Comparison of ENCODE assay signal across 23 mouse cellular contexts in genomic region chr7:139479626-139480025, GRCm38 (mm10).
"Had no signal": no experiment of that assay in that cellular context is flagged by ENCODE, and none has a peak within 500 bp of the region (broad histone marks: within the 10 kb centered on the region; RNA-seq: fewer than 3 reads in every experiment).

No protein-coding gene starts in this region.

- H3K4me2 ChIP-seq: limb, embryonic 12.5 days; limb, embryonic 15.5 days; liver, embryonic 11.5 days; lung, embryonic 14.5 days; midbrain, embryonic 12.5 days; midbrain, embryonic 15.5 days; neural tube, embryonic 12.5 days; neural tube, embryonic 15.5 days; stomach, embryonic 15.5 days had no signal

- ATAC-seq: intestine, postnatal 0 days; liver, postnatal 0 days; lung, postnatal 0 days; midbrain, embryonic 15.5 days had no signal

- H3K27me3 ChIP-seq: limb, embryonic 12.5 days; limb, embryonic 15.5 days; midbrain, embryonic 15.5 days; stomach, embryonic 15.5 days had no signal

- H3K9me3 ChIP-seq: limb, embryonic 12.5 days; limb, embryonic 15.5 days; midbrain, embryonic 12.5 days; midbrain, embryonic 15.5 days; neural tube, embryonic 12.5 days; neural tube, embryonic 15.5 days; stomach, embryonic 15.5 days had no signal

- DNase-seq: kidney, adult 2 months; kidney, postnatal 36 days; left cerebral cortex, postnatal 4 days; liver, postnatal 0 days; lung, embryonic 14.5 days; right cerebral cortex, postnatal 25 days; spleen, adult 18-20 months; thymus, adult 2 months; thymus, postnatal 14 days; thymus, postnatal 4 days had no signal

- H3K4me1 ChIP-seq: limb, embryonic 12.5 days; midbrain, embryonic 12.5 days; neural tube, embryonic 12.5 days; stomach, embryonic 15.5 days had no signal

- H3K4me3 ChIP-seq: limb, embryonic 12.5 days; limb, embryonic 15.5 days; midbrain, embryonic 12.5 days; midbrain, embryonic 15.5 days; neural tube, embryonic 12.5 days; neural tube, embryonic 15.5 days; stomach, embryonic 15.5 days had no signal

- H3K27ac ChIP-seq: kidney, postnatal 0 days; limb, embryonic 12.5 days; limb, embryonic 15.5 days; liver, embryonic 14.5 days; macrophage; midbrain, embryonic 12.5 days; midbrain, embryonic 15.5 days; neural tube, embryonic 12.5 days; neural tube, embryonic 15.5 days; stomach, embryonic 15.5 days had no signal

- H3K9ac ChIP-seq: limb, embryonic 12.5 days; limb, embryonic 15.5 days; liver, embryonic 14.5 days; liver, postnatal 0 days; lung, embryonic 14.5 days; midbrain, embryonic 12.5 days; midbrain, embryonic 15.5 days; neural tube, embryonic 12.5 days; neural tube, embryonic 15.5 days; stomach, embryonic 15.5 days had no signal

- H3K36me3 ChIP-seq: midbrain, embryonic 15.5 days; neural tube, embryonic 15.5 days; stomach, embryonic 15.5 days had no signal
